Mouse (Mus musculus) thymus, adult 2 months (tissue): ENCODE data around the gene Abcc4.

Source experiments
- CTCF ChIP-seq: fragments of 200-500 bp; IDR thresholded peaks from 2 replicates; pipeline ENCODE4 v1.5.1; 2012; ENCODE audit warnings: mild to moderate bottlenecking, control low read depth, low read length, moderate library complexity, borderline replicate concordance; ENCODE audit not compliant: control insufficient read depth, poor library complexity, insufficient read depth; ENCODE audit errors: extremely low read depth
- POLR2A ChIP-seq: fragments of 200-500 bp; IDR thresholded peaks from 2 replicates; pipeline ENCODE4 v1.6.1; 2012; ENCODE audit warnings: mild to moderate bottlenecking, low read length, control low read depth, moderate library complexity; ENCODE audit not compliant: control insufficient read depth, poor library complexity, insufficient read depth; ENCODE audit errors: extremely low read depth

DNA sequence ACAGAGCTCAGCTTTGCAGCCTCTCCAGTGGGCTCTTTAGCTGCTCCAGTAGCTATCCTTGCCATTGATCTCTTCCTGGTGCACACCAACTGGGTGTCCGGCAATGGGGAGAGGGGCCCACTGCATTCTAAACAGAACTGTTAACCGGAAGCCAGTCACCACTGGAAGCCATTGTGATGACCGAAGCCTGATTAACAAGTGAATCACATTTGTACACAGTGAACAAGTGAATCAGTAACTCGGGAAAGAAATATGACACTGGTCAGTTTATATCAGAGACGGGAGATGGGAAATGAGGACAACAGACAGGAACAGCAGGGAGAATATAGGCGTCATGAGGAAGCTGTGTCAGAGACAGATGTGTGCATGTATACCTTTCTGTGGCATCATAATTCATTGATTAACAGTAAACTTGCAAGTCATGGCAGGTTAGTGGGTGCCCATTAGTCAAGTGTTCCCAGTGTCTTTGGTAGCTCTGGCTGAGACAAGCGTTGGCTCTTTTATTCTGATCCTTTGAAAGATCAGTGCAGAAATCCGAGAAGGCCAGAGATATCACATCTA is 45.3 kb upstream of the Abcc4 start:
- TF ChIP-seq POLR2A (no peak), CTCF (no peak)
